Mouse (Mus musculus): Measurements from ENCODE around the gene Dhx8.
A peak's percentile ranks its signal among the peaks of the same experiment; 100 is the strongest.

The Dhx8 gene

DNA sequence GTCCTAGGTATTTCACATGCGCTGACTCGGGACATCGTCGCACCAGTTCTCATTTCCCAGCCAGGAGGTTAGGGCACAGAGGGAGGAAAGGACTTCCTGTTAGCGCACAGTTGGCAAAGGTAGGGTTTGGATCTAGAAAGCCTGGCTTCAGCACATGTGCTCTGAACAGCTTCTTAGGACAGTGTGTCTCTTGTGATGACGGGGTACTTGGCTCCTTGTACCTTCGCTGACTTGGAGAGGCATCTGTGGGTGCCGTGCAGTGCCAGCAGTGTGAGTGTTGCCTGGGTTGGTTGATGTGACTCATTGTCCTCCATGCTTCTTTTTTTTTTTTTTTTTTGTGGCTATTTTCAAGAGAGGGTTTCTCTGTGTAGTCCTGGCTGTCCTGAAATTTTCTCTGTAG, 23.9 kb downstream of the Dhx8 start:
- DNase-seq (ENCODE audit: low spot score in 2 of 2) = no peak

- DNase-seq (ENCODE audit: low spot score in 2 of 2) = no peak
Observed at GRCm38 (mm10) chr11:101757366-101757765, 24.6 kb downstream of the Dhx8 start.

- no peak for DNase-seq (ENCODE audit: low spot score in 2 of 2)
Observed at GRCm38 (mm10) chr11:101758431-101758830, 25.7 kb downstream of the Dhx8 start.

DNA sequence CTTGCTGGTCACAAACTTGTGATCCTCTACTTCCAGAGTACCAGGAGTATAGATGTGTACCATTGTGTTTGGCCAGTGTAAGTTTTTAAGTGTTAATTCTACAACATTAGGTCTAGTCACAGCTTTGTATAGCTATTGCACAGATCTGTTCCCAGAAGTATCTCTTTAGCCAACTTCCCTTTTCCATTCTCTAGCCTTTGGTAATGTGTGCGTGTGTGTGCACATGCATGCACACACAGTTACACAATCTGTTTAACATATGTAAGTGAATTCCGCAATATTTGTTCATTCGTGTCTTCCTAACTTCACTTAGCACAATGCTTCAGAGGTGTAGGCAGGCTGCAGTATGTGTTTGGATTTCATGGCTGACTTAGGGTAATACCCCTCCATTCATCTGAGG, 26.8 kb downstream of the Dhx8 start:
- no peak for DNase-seq (ENCODE audit: low spot score in 2 of 2)

DNA sequence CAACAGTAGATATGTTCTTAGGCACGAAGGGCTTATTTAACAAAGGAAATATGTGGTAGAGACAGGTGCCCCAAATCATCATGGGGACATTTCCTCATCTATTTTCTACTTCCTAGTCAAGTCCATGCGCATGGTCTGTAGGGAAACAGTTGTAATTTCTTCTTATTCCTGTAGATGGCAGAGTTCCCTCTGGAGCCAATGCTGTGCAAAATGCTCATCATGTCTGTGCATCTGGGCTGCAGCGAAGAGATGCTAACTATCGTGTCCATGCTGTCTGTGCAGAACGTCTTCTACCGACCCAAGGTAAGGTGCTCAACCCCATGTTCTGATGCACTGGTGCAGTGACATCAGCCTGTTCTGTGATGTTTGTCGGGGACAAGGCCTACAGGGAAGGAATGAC, 31.0 kb downstream of the Dhx8 start:
- peak in 1 of 2 experiments; percentile 42 for DNase-seq (ENCODE audit: low spot score in 2 of 2)

- DNase-seq (ENCODE audit: low spot score in 2 of 2) = no peak
Observed at GRCm38 (mm10) chr11:101764546-101764945, 31.8 kb downstream of the Dhx8 start.

DNA sequence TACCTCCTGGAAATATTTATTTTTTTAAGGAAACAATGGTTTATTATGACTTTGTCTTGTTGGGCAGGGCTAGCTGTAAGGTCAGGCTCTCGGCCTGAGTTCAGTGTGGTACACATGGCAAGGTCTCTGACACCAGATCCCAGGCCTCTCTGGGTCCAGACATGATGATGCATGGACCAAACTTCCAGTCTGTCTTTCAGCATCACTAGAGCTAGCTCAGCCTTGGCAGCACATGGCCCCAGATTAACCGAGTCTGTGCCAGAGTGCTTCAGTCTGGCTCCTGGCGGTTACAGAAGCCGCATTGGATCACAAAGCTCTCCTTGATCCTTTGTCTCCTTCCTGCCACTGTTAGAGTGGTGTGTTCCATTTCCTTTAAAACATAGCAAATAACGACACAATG, 34.6 kb downstream of the Dhx8 start:
- no peak for DNase-seq (ENCODE audit: low spot score in 2 of 2)

- no peak for DNase-seq (ENCODE audit: low spot score in 2 of 2)
Observed at GRCm38 (mm10) chr11:101768721-101769120, 36.0 kb downstream of the Dhx8 start.

DNA sequence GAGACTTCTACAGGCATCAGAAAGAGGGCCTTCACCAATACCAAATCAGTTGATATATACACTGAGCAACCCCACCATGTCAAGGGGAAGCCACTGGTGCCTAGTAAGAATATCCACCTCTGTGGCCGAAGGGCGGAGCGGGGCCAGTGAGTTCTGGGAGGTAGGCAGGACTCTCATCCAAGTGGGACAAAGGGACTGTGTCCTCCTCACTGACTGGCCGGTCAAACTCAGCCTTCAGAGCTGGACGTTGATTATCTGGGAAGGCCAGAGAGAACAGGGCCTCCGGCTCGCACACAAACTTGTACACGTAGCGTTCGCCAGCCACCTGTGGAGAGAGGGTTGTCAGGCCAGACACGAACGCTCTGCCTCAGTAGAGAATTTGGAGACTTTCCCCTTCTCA, 37.5 kb downstream of the Dhx8 start:
- no peak for DNase-seq (ENCODE audit: low spot score in 2 of 2)

DNA sequence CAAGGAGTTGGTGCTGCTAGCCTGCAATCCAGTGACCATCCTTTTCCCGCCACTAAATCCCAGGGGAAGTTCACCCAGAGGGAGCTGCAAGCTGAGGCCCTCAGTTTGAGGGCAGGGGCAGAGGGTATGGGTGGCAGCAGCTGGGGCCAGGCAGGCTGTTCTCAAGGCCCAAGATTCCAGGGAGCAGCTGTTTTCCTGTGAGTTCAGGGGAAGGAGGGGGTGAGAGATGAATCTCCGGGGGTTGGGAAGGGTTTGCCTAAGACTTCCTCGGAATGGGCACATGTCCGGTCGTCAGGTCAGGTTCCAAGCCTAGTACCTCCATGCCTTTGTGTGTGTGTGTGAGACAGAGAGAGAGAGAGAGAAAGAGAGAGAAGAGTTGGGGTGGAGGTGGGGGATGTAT, 39.3 kb downstream of the Dhx8 start:
- DNase-seq (ENCODE audit: low spot score in 2 of 2) = no peak

- no peak for DNase-seq (ENCODE audit: low spot score in 2 of 2)
Observed at GRCm38 (mm10) chr11:101772449-101772848, 39.7 kb downstream of the Dhx8 start.

- no peak for DNase-seq (ENCODE audit: low spot score in 2 of 2)
Observed at GRCm38 (mm10) chr11:101776846-101777245, 44.1 kb downstream of the Dhx8 start.

GRCm38 (mm10) chr11:101783135-101783534, 50.4 kb downstream of the Dhx8 start:
- no peak for DNase-seq (ENCODE audit: low spot score in 2 of 2)

- no peak for DNase-seq (ENCODE audit: low spot score in 2 of 2)
Observed at GRCm38 (mm10) chr11:101783584-101783983, 50.9 kb downstream of the Dhx8 start.

- DNase-seq (ENCODE audit: low spot score in 2 of 2) = no peak
Observed at GRCm38 (mm10) chr11:101784072-101784471, 51.4 kb downstream of the Dhx8 start.

GRCm38 (mm10) chr11:101784488-101785142, 51.9 kb downstream of the Dhx8 start:
- DNase-seq (ENCODE audit: low spot score in 2 of 2) = peak; percentile 10 to 13

GRCm38 (mm10) chr11:101785143-101785851, 52.6 kb downstream of the Dhx8 start, which contains the start of gene Etv4:
Gene Etv4, minus strand, starts transcription at chr11:101785371.
- DNase-seq (ENCODE audit: low spot score in 2 of 2) = peak; percentile 89 to 92

- no peak for DNase-seq (ENCODE audit: low spot score in 2 of 2)
Observed at GRCm38 (mm10) chr11:101785852-101786205, 53.1 kb downstream of the Dhx8 start.

GRCm38 (mm10) chr11:101786651-101787050, 53.9 kb downstream of the Dhx8 start:
- no peak for DNase-seq (ENCODE audit: low spot score in 2 of 2)

- no peak for DNase-seq (ENCODE audit: low spot score in 2 of 2)
Observed at GRCm38 (mm10) chr11:101787432-101787831, 54.7 kb downstream of the Dhx8 start.

DNA sequence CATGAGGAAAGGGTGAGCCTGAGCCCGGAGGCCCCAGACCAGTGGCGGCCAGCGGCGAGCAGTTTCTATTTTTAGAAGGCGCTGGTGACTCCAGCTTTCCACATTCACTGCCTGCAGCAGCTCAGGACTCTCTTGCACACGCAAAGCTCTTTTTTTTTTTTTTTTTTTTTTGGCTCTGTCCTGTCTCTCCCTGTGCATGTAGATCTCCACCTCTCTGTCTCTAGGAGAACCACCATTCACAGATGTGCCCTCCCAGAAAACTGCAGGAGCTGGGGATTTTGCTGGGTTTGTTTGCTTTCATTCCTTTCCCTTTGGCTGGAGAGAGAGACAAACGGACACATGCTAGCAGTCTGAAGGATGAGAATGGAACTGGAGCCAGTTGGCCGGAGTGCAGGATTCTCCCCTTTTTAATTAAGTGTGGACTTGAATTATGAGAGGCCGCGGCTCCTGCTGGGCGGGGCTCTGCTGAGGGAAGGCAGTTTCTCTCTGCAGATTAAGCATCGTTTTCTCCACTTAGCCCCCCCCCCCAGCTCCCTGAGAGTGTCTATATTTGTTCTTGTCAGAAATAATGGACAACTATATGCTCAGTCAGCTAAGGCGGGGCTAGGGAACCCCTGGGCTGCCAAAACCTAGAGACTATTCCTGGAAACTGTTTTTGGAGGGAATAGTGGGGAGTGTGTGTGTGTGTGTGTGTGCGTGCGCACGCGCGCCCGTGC, 58.2 kb downstream of the Dhx8 start:
- no peak for DNase-seq (ENCODE audit: low spot score in 2 of 2)

GRCm38 (mm10) chr11:101797355-101797754, 64.6 kb downstream of the Dhx8 start:
- no peak for DNase-seq (ENCODE audit: low spot score in 2 of 2)

DNA sequence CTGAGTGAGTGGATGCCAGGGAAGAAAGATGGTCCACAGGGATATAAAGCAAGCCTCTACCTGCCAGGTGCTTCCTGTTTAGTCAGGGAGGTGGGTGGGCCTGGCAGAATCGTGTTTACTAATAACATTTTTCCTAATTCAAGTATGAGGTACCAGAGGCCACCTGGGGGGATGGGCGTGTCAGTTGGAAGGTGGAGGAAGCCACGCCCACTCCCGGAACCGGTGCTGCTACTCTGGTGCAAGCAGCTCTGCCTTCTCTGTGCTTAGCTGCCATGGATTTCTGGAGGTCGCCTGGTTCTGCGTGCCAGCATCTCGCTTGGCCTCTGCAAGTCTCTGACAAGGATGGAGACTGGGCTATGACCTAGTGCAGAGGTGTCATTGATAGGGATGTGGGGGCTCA, 65.4 kb downstream of the Dhx8 start:
- no peak for DNase-seq (ENCODE audit: low spot score in 2 of 2)

Measured in thymus, postnatal 10 days (tissue).